Mouse (Mus musculus) ES-E14 (cell line): Measurements from ENCODE around the gene Dse. TPM values are rescaled to one million over a fixed set of nuclear protein-coding genes. Genes with fewer than 3 reads are reported as not detected.

Experiments used
- DNase-seq: peaks from one replicate; pipeline ENCODE4 v3.0.0-alpha.2; 2013; ENCODE audit warnings: low read depth, low spot score
- H3K27ac ChIP-seq: 2 replicates; pipeline ENCODE4 v1.5.1; 2012; ENCODE audit warnings: low read depth, mild to moderate bottlenecking, low read length, moderate library complexity, mixed read lengths; ENCODE audit not compliant: poor library complexity, insufficient read depth, severe bottlenecking
- H3K36me3 ChIP-seq: 2 replicates; pipeline ENCODE4 v1.6.1; 2012; ENCODE audit warnings: mild to moderate bottlenecking, low read length, moderate library complexity, mixed read lengths; ENCODE audit not compliant: control insufficient read depth, poor library complexity, insufficient read depth, severe bottlenecking
- H3K4me1 ChIP-seq, 2 experiments: fragments of 150-350 bp in 1 of 2; sonication (generic) in 1 of 2; 2 replicates each; pipeline ENCODE4 v1.6.1; 2012; ENCODE audit warnings: low read length in 2 of 2, mild to moderate bottlenecking in 1 of 2, mixed read lengths in 1 of 2; ENCODE audit not compliant: control insufficient read depth in 2 of 2, insufficient read depth in 2 of 2, poor library complexity in 1 of 2
- H3K4me3 ChIP-seq, 2 experiments: fragments of 150-350 bp in 1 of 2; sonication (generic) in 1 of 2; 2 replicates each; pipeline ENCODE4 v1.5.1; 2012; ENCODE audit warnings: low read length in 2 of 2, low read depth in 1 of 2, mild to moderate bottlenecking in 1 of 2, mixed read lengths in 1 of 2; ENCODE audit not compliant: insufficient read depth in 1 of 2, poor library complexity in 1 of 2, severe bottlenecking in 1 of 2
- H3K9ac ChIP-seq: 2 replicates; pipeline ENCODE4 v1.6.1; 2012; ENCODE audit warnings: low read depth, mild to moderate bottlenecking, low read length, mixed read lengths; ENCODE audit not compliant: poor library complexity, insufficient read depth, severe bottlenecking
- H3K9me3 ChIP-seq: fragments of 150-350 bp; sonication (generic); 2 replicates; pipeline ENCODE4 v1.6.1; 2012; ENCODE audit warnings: low read depth, mild to moderate bottlenecking, low read length; ENCODE audit not compliant: control insufficient read depth, insufficient read depth
- CHD2 ChIP-seq: IDR thresholded peaks from 2 replicates; pipeline ENCODE4 v1.6.1; 2014; ENCODE audit warnings: mild to moderate bottlenecking, low read depth, low read length, inconsistent platforms
- HCFC1 ChIP-seq: IDR thresholded peaks from 2 replicates; pipeline ENCODE4 v1.6.1; 2012; ENCODE audit warnings: low read length, inconsistent platforms, borderline replicate concordance; ENCODE audit not compliant: insufficient read depth
- MAFK ChIP-seq: IDR thresholded peaks from 2 replicates; pipeline ENCODE4 v1.6.1; 2014; ENCODE audit warnings: mild to moderate bottlenecking, low read depth, low read length, inconsistent platforms; ENCODE audit not compliant: insufficient read depth
- ZC3H11A ChIP-seq: IDR thresholded peaks from 2 replicates; pipeline ENCODE4 v1.6.1; 2012; ENCODE audit warnings: low read depth, mild to moderate bottlenecking, inconsistent platforms, low read length, borderline replicate concordance
- ZNF384 ChIP-seq: IDR thresholded peaks from 2 replicates; pipeline ENCODE4 v1.6.1; 2012; ENCODE audit warnings: low read depth, low read length, inconsistent platforms
- in situ Hi-C, 2 experiments: fragments of 600-800 bp; cut with MboI; formaldehyde crosslinking; loops; one replicate each; pipeline ENCODE4 v1.15.1; 2025; ENCODE audit warnings: low sequenced_read_pairs in 2 of 2, inconsistent platforms in 1 of 2; ENCODE audit not compliant: unreplicated experiment in 2 of 2
- total RNA-seq: library from RNA; depleted of rRNA; stranded (reverse); fragments of 300-350 nt; gene quantifications from 2 replicates; pipeline ENCODE4 v1.2.3, GENCODE M21; 2012

Gene Dse
- total RNA-seq, 1 experiment: 118 TPM

DNA sequence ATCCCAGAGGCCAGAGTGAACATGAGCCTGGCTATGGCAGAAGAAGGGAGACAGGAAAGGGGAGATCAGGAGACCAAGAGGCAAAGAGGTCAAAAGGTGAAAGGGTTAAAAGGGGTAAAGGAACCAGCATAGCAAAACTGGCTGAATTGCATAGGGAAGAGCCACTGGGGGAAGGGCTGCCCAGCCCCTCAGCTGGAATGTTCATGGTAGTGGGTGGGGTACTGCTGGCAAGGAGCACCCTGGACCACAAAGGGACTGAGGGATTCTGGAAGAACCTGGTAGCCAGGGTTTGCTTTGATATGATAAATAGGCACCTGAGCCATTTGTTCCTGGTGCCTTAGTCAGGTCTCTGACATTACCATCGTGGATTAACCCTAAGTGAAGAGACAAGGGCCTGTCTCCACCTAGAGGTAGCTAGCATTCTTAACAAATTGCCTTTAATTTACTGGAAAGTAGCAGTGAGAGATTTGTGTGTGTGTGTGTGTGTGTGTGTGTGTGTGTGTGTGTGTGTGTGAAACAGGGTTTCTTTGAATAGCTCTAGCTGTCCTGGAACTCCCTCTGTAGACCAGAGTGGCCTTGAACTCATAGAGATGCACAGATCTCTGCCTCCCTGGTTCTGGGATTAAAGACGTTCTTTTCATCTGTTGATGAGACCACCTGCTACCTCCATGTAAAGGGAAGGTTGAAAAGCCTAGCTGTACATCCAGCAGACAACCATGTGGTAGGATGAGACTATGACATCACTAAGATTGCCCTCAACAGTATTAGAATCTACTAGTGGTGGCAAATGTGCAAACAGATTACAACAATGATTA lies 26.6 kb upstream of the Dse start:
- Histone ChIP-seq H3K9ac (no peak overlapping the region; the same call in 1 of the 2 replicates), H3K9me3 (no peaks in the 10 kb centered on the region), H3K36me3 (no peaks in the 10 kb centered on the region), H3K4me1 (peaks cover 18 to 20% of the 10 kb centered on the region in 2 experiments), H3K4me3 (peak overlapping the region in 1 of 2 experiments; percentile 6; a peak in 1 of 4 replicates), H3K27ac (peak overlapping the region; percentile 89)
- TF ChIP-seq ZNF384 (no peak), MAFK (no peak), CHD2 (peak; percentile 80), HCFC1 (0 out of 2 replicates have a peak, but pooled peaks have one; percentile 24), ZC3H11A (0 out of 2 replicates have a peak, but pooled peaks have one; percentile 16)
- peak; percentile 87 for DNase-seq
- in situ Hi-C loops: no loop called here

DNA sequence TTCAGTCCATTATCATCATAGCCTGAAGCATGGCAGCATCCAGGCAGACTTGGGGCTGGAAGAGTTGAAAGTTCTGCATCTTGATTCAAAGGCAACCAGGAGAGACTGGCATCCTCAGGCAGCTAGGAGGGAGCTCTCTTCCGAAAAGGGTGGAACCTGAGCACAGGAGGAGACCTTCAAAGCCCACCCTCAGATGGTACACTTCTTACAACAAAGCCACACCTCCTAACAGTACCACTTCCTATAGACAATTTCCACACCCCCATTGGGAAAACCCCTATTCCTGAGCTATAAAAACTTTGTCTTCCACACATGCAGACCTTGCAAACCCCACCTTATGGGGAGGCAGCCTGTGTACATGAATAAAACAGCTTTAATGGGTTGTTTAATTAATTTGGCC lies 25.9 kb upstream of the Dse start:
- H3K9me3 ChIP-seq: no peaks in the 10 kb centered on the region
- DNase-seq: no peak
- peaks cover 19 to 22% of the 10 kb centered on the region in 2 experiments for H3K4me1 ChIP-seq
- peak overlapping the region; percentile 57; the same call in 1 of the 2 replicates for H3K9ac ChIP-seq
- H3K27ac ChIP-seq: peak overlapping the region; percentile 89
- H3K4me3 ChIP-seq: peak overlapping the region; percentile 29 to 51
- in situ Hi-C loops: no loop called here
- TF ChIP-seq HCFC1: no peak
- no peak for TF ChIP-seq ZC3H11A
- TF ChIP-seq MAFK: no peak
- no peak for TF ChIP-seq ZNF384
- TF ChIP-seq CHD2: no peak
- H3K36me3 ChIP-seq: no peaks in the 10 kb centered on the region

DNA sequence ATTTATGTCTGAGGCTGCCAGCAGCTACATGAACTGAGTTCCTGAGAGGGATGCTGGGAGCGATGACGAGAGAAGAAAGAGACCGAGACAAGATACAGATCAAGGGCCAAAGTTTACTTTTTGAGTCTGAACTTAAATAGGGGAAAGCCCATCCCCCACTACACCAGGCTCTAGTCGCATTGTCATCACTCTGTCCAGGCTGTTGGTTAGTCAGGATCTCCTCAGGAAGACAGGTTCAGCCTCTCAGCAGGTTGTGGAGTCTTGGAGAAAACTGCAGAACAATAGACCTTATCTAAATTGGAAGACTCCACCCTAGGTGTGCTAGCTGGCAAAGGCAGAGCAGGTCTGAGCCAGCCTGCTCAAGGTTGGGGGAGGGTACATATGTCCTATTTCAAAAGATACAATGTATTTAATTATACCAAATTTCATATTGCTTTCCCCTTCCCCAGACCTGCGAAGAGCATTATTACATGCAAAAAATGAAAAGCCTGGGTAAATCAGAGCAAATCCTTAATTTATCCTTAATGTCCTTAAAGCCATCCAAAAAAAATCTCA lies 22.7 kb upstream of the Dse start:
- H3K9me3 ChIP-seq: no peaks in the 10 kb centered on the region
- peak overlapping the region; percentile 91 for H3K27ac ChIP-seq
- TF ChIP-seq MAFK: no peak
- TF ChIP-seq CHD2: peak; percentile 39; the same call in 1 of the 2 replicates
- TF ChIP-seq ZNF384: no peak
- TF ChIP-seq HCFC1: no peak
- TF ChIP-seq ZC3H11A: no peak
- peaks cover 8 to 22% of the 10 kb centered on the region in 2 experiments for H3K4me1 ChIP-seq
- H3K36me3 ChIP-seq: no peaks in the 10 kb centered on the region; the same call in 1 of the 2 replicates
- in situ Hi-C loops: no loop called here
- peak overlapping the region; percentile 1 to 13; a peak in 1 of 4 replicates for H3K4me3 ChIP-seq
- H3K9ac ChIP-seq: peak overlapping the region; percentile 2; the same call in 1 of the 2 replicates
- DNase-seq: peak; percentile 71

DNA sequence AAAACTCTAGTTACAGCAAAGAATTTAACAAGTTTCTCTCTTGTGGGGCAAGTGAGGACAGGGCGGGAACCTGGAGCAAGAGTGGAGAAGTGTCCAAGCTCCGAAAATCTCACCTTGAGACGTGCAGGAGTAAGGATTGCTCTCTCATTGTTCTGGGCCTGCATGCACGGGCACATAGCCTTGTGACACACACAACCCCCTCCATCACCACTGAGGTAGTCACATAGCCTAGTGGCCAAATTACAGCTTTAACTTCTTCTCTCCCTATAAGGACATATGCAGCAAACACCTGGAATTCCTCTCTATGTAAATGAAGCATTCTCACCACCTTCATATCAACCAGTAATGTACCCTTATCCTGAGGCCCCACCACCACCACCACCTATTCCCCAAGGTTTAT lies 22.0 kb upstream of the Dse start:
- Histone ChIP-seq H3K27ac (peak overlapping the region; percentile 91), H3K9me3 (no peaks in the 10 kb centered on the region), H3K4me1 (peaks cover 11 to 19% of the 10 kb centered on the region in 2 experiments), H3K4me3 (peak overlapping the region; percentile 1 to 13; a peak in 1 of 4 replicates), H3K9ac (no peak overlapping the region), H3K36me3 (no peaks in the 10 kb centered on the region; the same call in 1 of the 2 replicates)
- no peak for DNase-seq
- in situ Hi-C loops: no loop called here
- TF ChIP-seq MAFK (no peak), CHD2 (no peak), HCFC1 (no peak), ZNF384 (no peak), ZC3H11A (no peak)
